Mouse (Mus musculus) cerebellum, adult (tissue): ENCODE measurements around the gene Pacrg.

Experiments used
- ATAC-seq: cut with Nextera tagmentation; 2 replicates; pipeline ENCODE4 v1.9.2; 2017; ENCODE audit warnings: mild to moderate bottlenecking, moderate library complexity, mixed read lengths; ENCODE audit not compliant: insufficient number of reproducible peaks, low FRiP score, low TSS enrichment

Pacrg gene

DNA sequence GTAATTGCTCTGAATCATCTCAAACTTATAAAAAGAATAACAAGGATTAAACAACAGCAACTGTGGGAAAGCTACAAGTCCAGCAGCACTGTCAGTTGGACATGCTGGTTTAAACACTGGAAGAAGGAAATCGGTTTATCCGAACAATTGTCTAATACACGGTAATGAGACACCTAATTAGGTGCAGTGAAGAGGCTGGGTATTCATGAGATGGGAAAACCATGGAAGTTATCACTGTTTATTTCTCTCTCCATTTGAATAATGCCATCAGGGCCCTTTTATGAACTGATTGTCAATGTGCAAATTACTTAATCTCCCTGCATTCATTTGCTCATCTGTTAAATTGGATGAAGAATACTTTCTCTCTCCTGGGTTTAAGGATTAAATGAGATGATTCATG is 280.1 kb downstream of the Pacrg start:
- no peak for ATAC-seq

DNA sequence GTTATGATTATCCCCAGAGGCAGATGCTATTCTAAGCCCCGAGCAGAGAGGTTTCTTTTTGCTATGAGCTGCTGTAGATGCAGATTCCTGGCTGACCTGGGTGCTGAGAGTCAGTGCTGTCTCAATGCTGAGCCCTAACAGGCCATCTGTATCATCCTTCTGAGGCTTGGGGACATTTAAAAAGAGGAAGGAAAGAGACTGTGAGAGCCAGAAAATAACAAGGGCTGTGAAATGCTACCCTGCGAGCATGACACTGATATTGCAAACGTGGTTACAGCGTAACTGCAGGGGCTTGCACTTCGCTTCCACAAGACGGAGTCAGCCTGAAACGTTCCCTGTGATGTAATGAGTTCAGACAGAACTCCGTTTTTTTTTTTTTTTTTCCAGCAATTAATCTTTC is 281.4 kb downstream of the Pacrg start:
- no peak for ATAC-seq

DNA sequence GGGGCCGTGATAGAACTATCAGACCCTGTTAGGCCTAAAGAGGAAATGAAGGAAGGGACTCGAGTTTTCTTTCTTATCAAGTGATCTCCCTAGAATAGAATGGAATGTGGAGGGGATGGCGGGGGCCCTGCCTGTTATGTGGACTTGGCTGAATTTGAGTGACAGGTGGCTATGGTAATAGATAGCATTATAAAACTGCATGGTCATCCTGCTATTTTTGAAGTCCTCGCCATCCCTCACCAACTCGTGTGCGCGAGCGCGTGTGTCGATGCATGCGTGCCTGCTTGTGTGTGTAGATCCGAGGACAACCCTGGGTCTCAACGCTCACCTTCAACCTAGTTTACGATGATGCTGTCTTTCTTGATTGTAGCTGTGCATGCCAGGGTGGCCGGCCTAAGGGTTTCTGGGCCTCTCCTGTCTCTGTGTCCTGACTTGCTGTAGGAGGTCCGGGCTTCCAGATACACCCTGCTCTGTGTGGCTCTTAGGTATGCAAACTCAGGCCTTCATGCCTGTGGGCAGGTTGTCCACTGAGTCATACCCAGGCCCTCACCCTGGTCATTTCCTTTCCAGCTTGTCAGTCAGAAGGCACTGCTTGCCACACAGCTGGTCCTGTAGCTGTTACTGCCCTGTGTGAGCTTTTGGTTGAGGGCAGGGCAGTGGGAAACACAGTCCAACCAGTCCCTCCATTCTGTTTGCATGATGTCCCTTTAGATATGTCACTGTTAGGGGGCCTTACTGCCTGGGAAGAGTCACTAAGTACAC is 287.6 kb downstream of the Pacrg start:
- ATAC-seq, result no peak

GRCm38 (mm10) chr17:10550781-10551520 is 289.2 kb downstream of the Pacrg start:
- ATAC-seq, result no peak

DNA sequence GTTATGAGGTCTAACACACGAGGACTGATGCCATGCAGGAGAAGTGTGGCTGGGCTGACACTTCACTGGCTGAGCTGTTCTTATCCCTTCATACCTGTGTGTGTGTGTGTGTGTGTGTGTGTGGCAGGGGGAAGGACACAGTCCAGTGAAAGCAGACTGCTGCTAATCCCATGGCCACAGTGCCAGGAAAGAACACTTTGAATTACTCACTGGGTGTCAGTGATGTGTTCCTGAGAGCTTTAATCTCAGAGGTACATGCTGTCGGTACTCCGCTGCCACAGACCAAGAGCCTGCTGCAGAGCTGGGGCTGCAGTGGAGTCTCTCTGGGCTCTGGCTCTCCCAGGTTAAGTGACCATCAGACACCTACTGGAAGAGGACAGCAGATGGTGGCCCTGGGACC is 290.3 kb downstream of the Pacrg start:
- ATAC-seq, result no peak

- no peak for ATAC-seq
These were observed 291.1 kb downstream of the Pacrg start for GRCm38 (mm10) chr17:10548969-10549368.

DNA sequence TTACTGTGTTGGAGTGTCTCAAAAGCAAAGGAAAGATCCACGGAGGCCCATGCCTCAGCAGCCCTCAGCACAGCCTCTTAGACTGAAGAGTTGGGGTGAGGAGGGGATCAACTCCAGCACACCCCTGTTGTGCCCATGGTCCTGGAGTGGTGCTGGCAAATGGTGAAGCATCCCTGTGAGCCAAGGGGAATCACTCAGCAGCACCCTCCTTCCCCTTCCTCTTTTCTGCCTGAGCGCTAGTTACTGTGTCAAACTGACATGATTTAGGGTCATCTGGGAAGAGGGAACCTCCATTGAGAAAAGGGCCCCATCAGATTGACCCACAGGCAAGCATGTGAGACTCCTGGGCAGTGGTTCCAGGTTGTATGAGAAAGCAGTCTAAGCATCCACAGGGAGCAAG is 299.3 kb downstream of the Pacrg start:
- ATAC-seq, result no peak

GRCm38 (mm10) chr17:10534206-10534605 is 305.9 kb downstream of the Pacrg start:
- ATAC-seq, result no peak

DNA sequence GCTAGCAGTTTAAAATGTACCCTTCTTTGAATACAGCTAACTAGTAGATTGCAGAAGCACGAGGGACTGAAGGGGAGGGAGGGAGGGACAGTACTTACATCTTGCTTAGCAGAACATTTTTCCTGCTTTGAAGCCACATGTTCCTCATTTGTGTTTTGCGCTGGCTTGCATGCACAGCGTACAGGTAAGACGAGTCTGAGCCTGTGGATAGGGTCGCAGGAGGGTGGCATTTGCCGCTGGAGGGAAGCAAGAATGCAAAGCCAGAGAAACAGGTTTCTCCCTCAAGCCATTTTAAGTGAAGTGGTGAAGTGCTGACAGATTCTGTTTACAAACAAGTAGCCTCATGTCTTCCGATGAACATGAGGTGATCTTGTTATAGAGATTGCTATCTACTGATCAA is 306.6 kb downstream of the Pacrg start:
- ATAC-seq, result no peak

DNA sequence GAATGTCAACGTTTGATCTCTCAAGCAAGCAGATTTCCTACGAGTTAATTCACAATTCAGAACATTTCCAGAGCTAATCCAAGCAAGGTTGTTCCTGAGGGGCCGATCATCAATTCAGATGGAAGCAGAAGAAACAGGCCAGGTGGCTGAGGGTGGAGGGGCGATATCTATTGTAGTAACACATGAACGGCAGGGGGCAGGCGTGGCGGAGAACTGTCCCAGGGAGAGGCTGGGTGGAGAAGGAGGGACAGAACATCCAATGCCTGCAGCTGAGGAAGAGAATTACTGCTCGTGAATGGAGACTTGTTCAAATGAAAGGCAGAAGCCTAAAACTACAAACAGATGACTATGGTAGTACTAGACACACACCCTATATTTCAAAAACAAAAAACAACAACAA is 309.1 kb downstream of the Pacrg start:
- ATAC-seq, result no peak

DNA sequence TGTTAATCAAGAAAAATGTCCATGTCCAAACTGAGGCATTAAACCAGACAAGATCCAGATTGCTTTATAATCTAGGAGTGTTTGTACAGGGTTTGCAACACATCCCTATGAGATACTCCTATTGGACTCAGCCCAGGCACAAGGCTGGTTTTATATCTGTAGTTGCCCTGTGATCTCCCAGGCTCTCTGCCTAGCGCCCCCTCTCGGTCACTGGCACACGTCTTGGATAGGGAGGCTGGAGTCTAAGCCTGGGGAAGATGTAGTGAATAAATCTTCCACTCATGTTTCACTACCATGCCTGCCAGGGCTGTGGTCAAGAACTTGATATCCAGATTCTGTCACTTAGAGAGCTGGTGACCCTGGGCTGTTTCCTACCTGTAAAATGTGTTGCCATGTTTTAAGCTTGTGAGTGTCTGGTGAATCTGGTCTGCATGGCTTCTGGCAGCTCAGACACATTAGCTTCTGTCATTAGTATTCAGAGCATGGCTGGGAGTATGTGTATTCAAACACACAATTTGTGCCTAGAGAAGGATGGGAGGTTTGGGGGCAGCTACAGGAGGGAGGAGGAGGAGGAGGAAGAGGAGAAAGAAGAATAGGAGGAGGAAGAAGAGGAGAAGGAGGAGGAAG is 310.7 kb downstream of the Pacrg start:
- ATAC-seq, result no peak

GRCm38 (mm10) chr17:10521282-10521681 is 318.8 kb downstream of the Pacrg start:
- ATAC-seq, result no peak

DNA sequence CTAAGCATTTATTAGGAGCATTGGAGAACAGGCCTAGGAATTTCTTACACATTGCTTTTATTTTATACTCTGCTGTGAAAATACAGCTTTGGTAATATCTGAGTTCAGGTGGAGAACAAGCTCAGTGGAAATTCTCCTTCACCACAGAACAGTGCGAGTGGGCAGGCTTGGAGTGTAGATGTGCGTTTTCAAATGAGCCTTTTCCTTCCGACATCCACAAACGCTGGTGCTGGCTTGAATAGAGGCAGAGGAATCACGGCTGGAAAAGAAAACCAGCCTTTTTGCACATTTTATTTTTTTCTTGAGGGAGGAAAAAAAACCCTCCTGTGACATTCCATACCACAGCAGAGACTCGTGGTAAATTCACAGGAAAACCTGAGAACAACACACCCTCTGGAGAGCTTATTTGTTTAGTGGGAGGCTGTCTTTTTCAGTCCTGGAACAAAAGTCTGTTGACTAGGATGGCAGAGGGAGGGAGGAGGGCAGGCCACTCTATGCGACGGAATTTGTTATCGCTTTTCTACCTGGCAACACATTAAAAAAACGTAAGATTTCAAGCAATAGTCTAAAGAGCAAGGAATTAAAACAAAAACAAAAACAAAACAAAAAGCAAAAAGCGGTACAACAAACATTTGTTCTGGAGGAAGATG is 320.5 kb downstream of the Pacrg start:
- ATAC-seq, result no peak

- no peak for ATAC-seq
These were observed 325.3 kb downstream of the Pacrg start for GRCm38 (mm10) chr17:10514812-10515211.

DNA sequence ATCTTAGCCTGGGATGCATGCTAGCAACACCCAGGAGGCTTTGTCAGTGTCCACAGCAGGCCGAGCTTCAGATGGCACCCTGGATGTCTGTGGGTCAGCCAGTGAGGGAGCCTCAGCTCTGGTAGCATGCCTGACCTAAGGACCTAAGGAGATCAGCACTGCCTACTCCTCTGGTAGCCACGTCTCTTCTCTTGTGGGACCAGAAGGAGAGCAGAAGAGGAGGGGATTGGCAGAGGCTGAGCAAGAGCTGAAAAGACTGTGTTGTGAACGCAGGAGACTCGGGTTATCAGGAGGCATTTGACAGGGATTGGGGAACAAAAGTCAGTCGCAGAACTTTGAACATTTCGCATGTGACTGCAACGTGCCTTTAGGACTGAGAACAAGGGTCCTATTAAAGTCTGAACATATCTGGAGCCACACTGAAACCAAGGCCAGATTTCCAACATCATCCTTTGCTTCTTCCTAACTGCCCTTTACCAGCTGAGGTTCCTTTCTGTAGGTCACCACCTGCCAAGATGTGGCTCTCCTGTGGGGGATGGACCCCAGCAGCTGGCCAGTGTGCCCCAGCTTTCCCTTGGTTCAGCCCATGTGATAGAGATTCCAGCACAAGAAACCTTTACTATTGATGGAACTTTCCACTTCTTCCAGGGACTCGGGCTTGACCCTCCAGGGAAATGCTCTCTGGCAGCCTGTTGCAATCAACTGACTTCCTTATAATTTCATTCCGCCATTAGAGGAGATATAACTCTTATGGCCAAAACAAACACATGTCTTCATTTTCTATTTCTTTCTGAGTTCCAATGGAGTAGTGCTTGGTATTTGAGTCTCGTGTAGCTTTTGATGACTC is 329.0 kb downstream of the Pacrg start:
- ATAC-seq, result no peak

GRCm38 (mm10) chr17:10510467-10510866 is 329.6 kb downstream of the Pacrg start:
- no peak for ATAC-seq

DNA sequence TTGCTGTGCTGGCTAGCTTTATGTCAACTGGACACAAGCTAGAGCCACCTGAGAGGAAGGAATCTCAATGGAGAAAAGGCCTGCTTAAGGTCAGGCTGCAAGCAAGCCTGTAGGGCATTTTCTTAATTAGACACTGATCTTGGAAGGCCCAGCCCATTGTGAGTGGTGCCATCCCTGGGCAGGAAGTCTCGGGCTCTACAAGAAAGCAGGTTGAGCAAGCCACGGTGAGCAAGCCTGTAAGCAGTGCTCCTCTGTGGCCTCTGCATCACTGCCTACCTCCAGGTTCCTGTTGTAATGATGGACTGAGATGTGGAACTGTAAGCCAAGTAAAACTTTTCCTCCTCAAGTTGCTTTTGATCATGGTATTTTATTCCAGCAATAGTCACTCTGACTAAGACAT is 332.0 kb downstream of the Pacrg start:
- no peak for ATAC-seq

- ATAC-seq, result peak; percentile 78; the same call in 1 of the 2 replicates
These were observed 332.6 kb downstream of the Pacrg start for GRCm38 (mm10) chr17:10507466-10507865.

DNA sequence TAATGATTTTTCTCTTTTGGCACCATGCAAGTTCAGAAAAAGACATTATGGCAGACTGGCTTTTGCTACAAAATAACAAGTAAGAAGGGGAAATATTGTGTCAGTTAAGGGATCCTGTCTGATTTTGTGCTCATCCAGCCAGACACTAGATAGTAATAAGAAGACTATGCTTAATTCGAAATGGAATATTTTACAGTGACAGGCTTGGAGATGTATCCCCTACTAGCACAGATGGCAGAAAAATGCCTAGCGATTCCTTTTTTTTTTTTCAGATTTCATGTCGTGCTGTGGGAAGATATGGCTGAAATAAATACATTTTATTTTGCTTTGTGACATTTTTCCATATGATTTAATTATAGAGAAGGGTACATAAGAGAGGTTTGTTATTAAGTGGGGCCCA is 333.2 kb downstream of the Pacrg start:
- no peak for ATAC-seq

DNA sequence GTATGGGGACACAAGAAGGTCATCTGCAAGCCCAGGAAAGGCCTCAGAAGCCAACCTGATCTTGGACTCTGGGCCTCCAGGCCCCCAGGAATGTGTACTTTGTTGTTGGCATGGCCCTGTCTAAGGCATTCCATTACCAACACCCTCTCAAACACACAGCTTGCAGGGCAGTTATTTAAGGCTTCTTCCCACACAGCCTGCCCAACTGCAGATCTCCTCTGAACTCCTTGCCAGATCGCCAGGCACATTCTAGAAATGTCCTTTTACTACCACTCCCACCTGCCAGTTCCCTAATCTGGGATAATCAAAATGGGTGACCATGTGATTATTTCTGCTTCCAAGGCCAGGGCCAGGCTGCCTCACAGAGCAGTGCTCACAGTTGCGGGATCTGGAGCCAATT is 338.7 kb downstream of the Pacrg start:
- no peak for ATAC-seq
